Mouse (Mus musculus): ENCODE data around the gene Olfr20.

GRCm38 (mm10) chr11:73326485-73326886 lies 24.1 kb upstream of the Olfr20 start:
- TF ChIP-seq CTCF (IDR thresholded peaks at IDR 0.05) (no peak), EP300 (IDR thresholded peaks at IDR 0.05; ENCODE audit: insufficient read depth, low read depth, low read length) (no peak), POLR2A (IDR thresholded peaks at IDR 0.05; ENCODE audit: insufficient read depth, low read depth, low read length) (no peak)

Data from heart, adult 2 months (tissue).